Mouse (Mus musculus) hindbrain, postnatal 0 days (tissue): ENCODE measurements around the gene Nyap1. TPM values are rescaled to one million over a fixed set of nuclear protein-coding genes. Genes with fewer than 3 reads are reported as not detected.

Source experiments
- ATAC-seq: fragments of 200-750 bp; cut with Nextera tagmentation; 2 replicates; pipeline ENCODE4 v1.8.0; 2017; ENCODE audit warnings: mild to moderate bottlenecking, moderate TSS enrichment, moderate library complexity
- DNase-seq: peaks from one replicate; pipeline ENCODE4 v3.0.0-alpha.2; 2015; ENCODE audit warnings: low spot score
- H3K27ac ChIP-seq: fragments of 300-500 bp; sonication (generic); 2 replicates; pipeline ENCODE4 v1.5.1; 2014; ENCODE audit warnings: mild to moderate bottlenecking
- H3K27me3 ChIP-seq: fragments of 300-500 bp; sonication (generic); 2 replicates; pipeline ENCODE4 v1.6.1; 2014; ENCODE audit warnings: low read length, mixed read lengths; ENCODE audit not compliant: insufficient read depth
- H3K36me3 ChIP-seq: fragments of 300-500 bp; sonication (generic); 2 replicates; pipeline ENCODE4 v1.6.1; 2014; ENCODE audit warnings: low read length, mixed read lengths; ENCODE audit not compliant: insufficient read depth
- H3K4me1 ChIP-seq: fragments of 300-500 bp; sonication (generic); 2 replicates; pipeline ENCODE4 v1.6.1; 2014; ENCODE audit warnings: antibody characterized with exemption, low read length, mixed read lengths; ENCODE audit not compliant: insufficient read depth
- H3K4me2 ChIP-seq: fragments of 300-500 bp; sonication (generic); 2 replicates; pipeline ENCODE4 v1.6.1; 2014; ENCODE audit warnings: low read depth, mild to moderate bottlenecking, low read length, moderate library complexity, mixed read lengths
- H3K4me3 ChIP-seq: fragments of 300-500 bp; sonication (generic); 2 replicates; pipeline ENCODE4 v1.5.1; 2014; ENCODE audit warnings: low read length
- H3K9ac ChIP-seq: fragments of 300-500 bp; sonication (generic); replicated peaks from 2 replicates; pipeline ENCODE4 v1.6.1; 2014; ENCODE audit warnings: mild to moderate bottlenecking, low read length, moderate library complexity, mixed read lengths
- H3K9me3 ChIP-seq: fragments of 300-500 bp; sonication (generic); 2 replicates; pipeline ENCODE4 v1.6.1; 2016; ENCODE audit warnings: low read length, mixed read lengths
- CTCF ChIP-seq: IDR thresholded peaks from 2 replicates; pipeline ENCODE4 v1.5.1; 2016; ENCODE audit warnings: antibody characterized with exemption, control low read depth, low read depth
- WGBS: fragments of 180-500 bp; shearing (Covaris S2); extraction: QIAGEN DNeasy Blood & Tissue Kit; methylation state at CpG from one replicate; pipeline ENCODE4 v1.1.7; 2014; 5-methylcytosine and 5-hydroxymethylcytosine counted together
- polyA plus RNA-seq: library from polyadenylated mRNA; unstranded; fragments of >200 nt; fragmentation: Nextera tagmentation; extraction: Ambion mirVana; gene quantifications from 2 replicates; pipeline ENCODE4 v1.2.1, GENCODE M21; 2015
- total RNA-seq: library from RNA; depleted of rRNA; stranded (reverse); fragments of >200 nt; gene quantifications from 2 replicates; pipeline ENCODE4 v1.2.3, GENCODE M21; 2014

Nyap1 gene
- total and polyA plus RNA-seq, 2 experiments from 2014 or later = 33.2 to 192 TPM

DNA sequence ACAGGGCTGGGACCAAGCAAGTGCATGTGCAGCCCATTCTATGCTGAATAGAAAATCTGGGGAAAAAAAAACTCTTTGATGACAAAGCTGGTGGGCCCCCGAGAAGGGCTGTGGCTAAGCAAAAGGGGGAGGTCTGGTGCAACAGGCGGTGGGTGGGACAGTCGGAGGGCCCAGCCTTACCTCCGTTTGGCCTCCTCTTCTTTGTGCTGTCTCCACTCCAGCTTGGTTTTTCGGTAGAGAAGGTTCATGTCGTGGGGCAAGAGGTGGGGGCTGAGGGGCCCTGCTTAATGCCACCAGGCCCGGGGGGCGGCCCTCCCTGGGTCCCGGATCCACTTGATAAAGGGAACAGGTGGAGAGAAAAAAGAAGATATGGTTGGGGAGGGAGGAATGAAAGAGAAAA lies 1.9 kb downstream of the Nyap1 start:
- no peak for TF ChIP-seq CTCF
- ATAC-seq = no peak
- no peaks in the 10 kb centered on the region for H3K9me3 ChIP-seq
- DNase-seq = no peak
- H3K27ac ChIP-seq = peak overlapping the region; percentile 83
- H3K27me3 ChIP-seq = no peaks in the 10 kb centered on the region
- peak overlapping the region; percentile 81 for H3K9ac ChIP-seq
- H3K4me1 ChIP-seq = peaks cover 32% of the 10 kb centered on the region
- 34% methylated on average over 9 of the region's 9 CpGs for WGBS
- H3K36me3 ChIP-seq = peaks cover 8% of the 10 kb centered on the region
- peak overlapping the region; percentile 67 for H3K4me3 ChIP-seq
- peak overlapping the region; percentile 72 for H3K4me2 ChIP-seq

DNA sequence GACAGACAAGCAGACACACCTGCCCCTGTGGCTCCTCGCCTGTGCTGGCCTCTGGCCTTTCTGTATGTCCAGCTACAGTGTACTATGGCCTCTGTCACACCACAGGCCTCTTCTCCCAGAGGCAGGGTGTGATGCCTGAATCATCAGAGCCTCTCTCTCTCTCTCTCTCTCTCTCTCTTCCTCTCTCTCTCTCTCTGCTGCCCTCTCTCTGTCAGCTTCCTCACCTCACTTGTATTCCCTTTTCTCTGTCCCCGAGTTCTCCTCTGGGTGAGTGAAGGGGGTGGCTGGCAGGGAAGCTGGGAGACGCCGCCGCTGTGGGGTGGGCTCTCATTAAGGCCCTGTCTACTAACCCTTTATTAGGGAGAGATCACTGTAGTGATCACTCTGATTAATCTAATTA lies 2.9 kb downstream of the Nyap1 start:
- H3K9ac ChIP-seq = peak overlapping the region; percentile 81; the same call in 1 of the 2 replicates
- WGBS = 18% methylated on average over 5 of the region's 5 CpGs
- peak; percentile 74 for TF ChIP-seq CTCF
- H3K4me3 ChIP-seq = peak overlapping the region; percentile 67; the same call in 1 of the 2 replicates
- H3K27ac ChIP-seq = peak overlapping the region; percentile 83; the same call in 1 of the 2 replicates
- peak overlapping the region; percentile 72 for H3K4me2 ChIP-seq
- H3K9me3 ChIP-seq = no peaks in the 10 kb centered on the region
- H3K4me1 ChIP-seq = peaks cover 40% of the 10 kb centered on the region
- no peak for ATAC-seq
- peaks cover 8% of the 10 kb centered on the region for H3K36me3 ChIP-seq
- peak; percentile 59 for DNase-seq
- H3K27me3 ChIP-seq = no peaks in the 10 kb centered on the region

DNA sequence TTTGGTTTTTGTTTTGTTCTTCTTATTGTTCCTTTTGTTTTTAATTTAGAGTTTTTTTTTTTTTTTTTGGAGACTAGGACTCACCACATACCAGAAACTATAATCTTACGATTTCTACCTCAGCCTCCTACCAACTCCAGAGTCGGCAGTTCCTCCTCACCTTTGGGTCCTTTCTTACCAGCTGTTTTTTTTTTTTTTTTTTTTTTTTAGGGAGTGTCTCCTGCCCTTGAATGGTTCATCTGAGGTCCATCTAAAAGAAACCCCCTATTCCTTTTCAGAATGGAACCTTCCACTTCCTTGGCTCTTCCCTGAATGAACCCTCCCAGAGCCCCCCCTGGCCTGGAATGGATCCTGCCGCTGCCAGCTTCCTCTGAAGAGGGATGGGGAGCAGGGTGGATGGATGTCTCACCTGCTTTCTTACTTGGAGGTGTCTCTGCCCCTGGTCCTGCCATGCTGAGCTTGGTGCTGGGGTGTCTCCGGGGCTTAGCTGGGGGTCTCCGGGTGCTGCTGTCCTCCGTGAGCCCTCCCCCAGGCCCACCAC lies 3.9 kb downstream of the Nyap1 start:
- WGBS = 76% methylated on average over 6 of the region's 6 CpGs
- H3K27me3 ChIP-seq = no peaks in the 10 kb centered on the region
- DNase-seq (peak; percentile 73), ATAC-seq (no peak)
- TF ChIP-seq CTCF = no peak
- H3K9ac ChIP-seq = peak overlapping the region; percentile 81; the same call in 1 of the 2 replicates
- H3K4me2 ChIP-seq = peak overlapping the region; percentile 72; the same call in 1 of the 2 replicates
- H3K4me1 ChIP-seq = peaks cover 44% of the 10 kb centered on the region
- H3K9me3 ChIP-seq = no peaks in the 10 kb centered on the region
- peaks cover 8% of the 10 kb centered on the region for H3K36me3 ChIP-seq
- H3K27ac ChIP-seq = peak overlapping the region; percentile 83; the same call in 1 of the 2 replicates
- H3K4me3 ChIP-seq = no peak overlapping the region

DNA sequence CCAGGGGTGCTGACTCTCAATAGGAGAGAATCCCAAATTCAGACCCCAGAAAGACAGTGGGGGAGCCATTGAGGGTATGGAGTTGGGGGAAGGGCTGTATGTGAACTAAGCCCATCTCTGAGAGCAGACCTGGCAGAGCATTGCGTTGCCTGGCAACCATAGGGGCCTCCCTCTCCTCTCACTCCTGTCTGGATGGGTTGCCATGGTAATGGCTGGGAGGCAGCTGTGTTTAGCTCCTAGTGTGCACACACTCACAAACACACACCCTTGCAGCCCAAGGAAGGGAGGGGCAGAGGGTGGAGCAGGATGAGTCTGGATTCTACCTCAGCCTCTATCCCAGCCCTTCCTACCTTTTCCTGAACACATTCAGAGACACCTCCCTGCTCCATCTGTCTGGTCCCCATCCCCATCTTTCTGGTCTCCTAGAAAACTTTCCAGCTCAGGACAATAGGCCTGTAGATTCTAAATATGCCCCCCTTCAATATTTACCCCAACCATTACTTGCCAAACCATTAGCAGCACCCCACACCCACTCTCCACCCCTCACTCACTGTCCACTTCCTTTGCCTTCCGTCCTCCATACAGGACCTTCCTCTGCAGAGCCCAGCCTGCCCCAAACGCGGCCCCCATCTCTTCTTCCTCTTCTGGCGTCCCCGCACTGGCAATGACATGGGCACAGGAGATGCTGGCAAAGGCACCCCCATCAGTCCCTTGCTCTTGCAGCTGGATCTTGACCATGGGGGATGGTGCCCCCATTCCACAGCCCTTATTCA lies 6.9 kb downstream of the Nyap1 start:
- H3K36me3 ChIP-seq = peaks cover 17% of the 10 kb centered on the region
- no peaks in the 10 kb centered on the region for H3K9me3 ChIP-seq
- peak; percentile 94 for ATAC-seq
- H3K4me1 ChIP-seq = peaks cover 44% of the 10 kb centered on the region
- TF ChIP-seq CTCF = no peak
- peak; percentile 96 for DNase-seq
- 19% methylated on average over 6 of the region's 6 CpGs for WGBS
- peak overlapping the region; percentile 13 for H3K4me3 ChIP-seq
- H3K27me3 ChIP-seq = no peaks in the 10 kb centered on the region
- peak overlapping the region; percentile 52 for H3K4me2 ChIP-seq
- peak overlapping the region; percentile 85 for H3K27ac ChIP-seq
- H3K9ac ChIP-seq = peak overlapping the region; percentile 41

DNA sequence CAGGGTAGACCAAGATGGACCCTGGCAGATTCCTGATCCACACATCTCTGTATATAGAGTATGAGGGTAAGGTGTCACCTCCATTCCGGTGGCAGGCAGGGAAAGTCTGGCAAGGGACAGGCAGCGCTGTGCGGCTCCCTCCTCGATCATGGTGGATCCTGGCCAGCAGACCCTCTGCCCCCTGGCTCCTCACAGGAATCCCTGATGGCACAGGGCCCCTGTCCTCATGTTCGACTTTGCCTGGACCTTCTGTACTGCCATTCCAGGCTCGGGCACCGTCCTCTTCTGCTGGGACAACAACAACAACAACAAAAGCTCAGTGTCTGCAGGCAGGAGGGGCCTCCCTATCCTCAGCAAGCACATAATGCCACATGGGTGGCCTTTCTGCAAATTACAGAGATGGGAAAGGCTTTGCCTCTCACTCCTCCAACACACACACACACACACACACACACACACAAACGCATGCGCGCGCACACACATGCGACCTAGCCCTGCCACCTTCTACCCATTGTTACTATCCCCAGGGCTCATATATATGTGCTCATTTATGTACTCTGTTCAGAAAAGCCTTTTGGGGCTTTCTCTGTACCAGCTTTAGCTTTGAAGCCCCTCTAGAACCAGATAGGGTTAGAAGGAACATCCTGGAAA lies 7.6 kb downstream of the Nyap1 start:
- TF ChIP-seq CTCF = no peak
- H3K4me1 ChIP-seq = peaks cover 37% of the 10 kb centered on the region
- peak; percentile 62 for DNase-seq
- peaks cover 17% of the 10 kb centered on the region for H3K36me3 ChIP-seq
- H3K27me3 ChIP-seq = no peaks in the 10 kb centered on the region
- peak overlapping the region; percentile 41; the same call in 1 of the 2 replicates for H3K9ac ChIP-seq
- peak overlapping the region; percentile 52 for H3K4me2 ChIP-seq
- H3K9me3 ChIP-seq = no peaks in the 10 kb centered on the region
- 26% methylated on average over 12 of the region's 12 CpGs for WGBS
- H3K27ac ChIP-seq = peak overlapping the region; percentile 85
- peak overlapping the region; percentile 13 for H3K4me3 ChIP-seq
- ATAC-seq = peak; percentile 54

DNA sequence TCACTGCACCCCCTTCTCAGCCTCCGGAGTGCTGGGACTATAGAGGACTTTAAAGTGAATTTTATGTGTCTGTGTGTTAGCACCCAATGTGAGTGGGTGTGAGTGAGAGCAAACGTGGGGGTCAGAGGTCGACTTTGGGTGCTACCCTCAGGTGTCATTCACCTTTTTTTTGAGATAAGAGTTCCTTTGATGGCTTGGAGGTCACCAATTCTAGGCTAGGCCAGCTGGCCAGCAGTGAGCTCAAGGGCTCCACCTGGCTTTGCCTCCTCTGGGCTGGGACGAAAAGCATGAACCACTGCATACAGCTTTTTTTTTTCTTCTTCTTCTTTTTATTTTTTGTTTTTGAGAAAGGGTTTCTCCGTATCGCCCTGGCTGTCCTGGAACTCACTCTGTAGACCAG lies 14.6 kb downstream of the Nyap1 start:
- 77% methylated on average over 6 of the region's 6 CpGs for WGBS

More for the DNA sequence above, 14.6 kb downstream of the Nyap1 start:
- Histone ChIP-seq H3K4me1 (peaks cover 4% of the 10 kb centered on the region; the same call in 1 of the 2 replicates), H3K36me3 (peaks cover 8% of the 10 kb centered on the region), H3K9ac (no peak overlapping the region), H3K27ac (no peak overlapping the region), H3K9me3 (no peaks in the 10 kb centered on the region), H3K4me3 (no peak overlapping the region), H3K27me3 (no peaks in the 10 kb centered on the region), H3K4me2 (no peak overlapping the region)
- no peak for DNase-seq
- ATAC-seq = no peak
- TF ChIP-seq CTCF = no peak
